25 mouse cellular contexts compared by ENCODE assay signal in genomic region chr1:128723843-128724242, GRCm38 (mm10).
DNase-seq lines count a peak whose midpoint lies in the region; ATAC-seq and TF ChIP-seq lines count a peak whose summit lies in the region.
"Had no signal": no experiment of that assay in that cellular context is flagged by ENCODE, and none has a peak within 500 bp of the region (broad histone marks: within the 10 kb centered on the region; RNA-seq: fewer than 3 reads in every experiment).

No protein-coding gene starts in this region.

- no peaks in the 10 kb centered on the region for H3K9me3 ChIP-seq in kidney, embryonic 14.5 days (ENCODE audit: control insufficient read depth, low read length)
- H3K9me3 ChIP-seq: embryonic facial prominence, embryonic 15.5 days; forebrain, embryonic 10.5 days; hindbrain, embryonic 12.5 days had no signal

- no peak overlapping the region for H3K4me2 ChIP-seq in kidney, embryonic 14.5 days (replicated peaks; ENCODE audit: low read depth, low read length)
- H3K4me2 ChIP-seq: embryonic facial prominence, embryonic 15.5 days; hindbrain, embryonic 12.5 days had no signal

- no peak for ATAC-seq in kidney, embryonic 14.5 days (ENCODE audit: low FRiP score, low TSS enrichment)
- ATAC-seq: activated CD4-positive, CD25-positive, alpha-beta regulatory T cell, adult 4 months; forebrain, embryonic 14.5 days; hindbrain, postnatal 0 days; Patski had no signal

- no peak overlapping the region for H3K4me3 ChIP-seq in kidney, embryonic 14.5 days (ENCODE audit: low read length)
- H3K4me3 ChIP-seq in bone marrow macrophage, adult 2 months (ENCODE audit: insufficient read depth, low read length): no peak overlapping the region
- H3K4me3 ChIP-seq: embryonic facial prominence, embryonic 15.5 days; erythroblast, embryonic 14.5 days; forebrain, embryonic 10.5 days; gastrocnemius, adult 2 months; hindbrain, embryonic 12.5 days had no signal

- H3K4me1 ChIP-seq in kidney, embryonic 14.5 days (ENCODE audit: control insufficient read depth, insufficient read depth, low read length): no peaks in the 10 kb centered on the region
- H3K4me1 ChIP-seq in bone marrow macrophage, adult 2 months (ENCODE audit: control insufficient read depth, insufficient read depth, low read length): peaks cover 33% of the 10 kb centered on the region
- H3K4me1 ChIP-seq: embryonic facial prominence, embryonic 15.5 days; forebrain, embryonic 10.5 days; hindbrain, embryonic 12.5 days had no signal

- H3K27me3 ChIP-seq in kidney, embryonic 14.5 days (ENCODE audit: control insufficient read depth, insufficient read depth, low read length): no peaks in the 10 kb centered on the region
- no peaks in the 10 kb centered on the region for H3K27me3 ChIP-seq in splenic B cell, adult 2 months (ENCODE audit: control insufficient read depth, insufficient read depth, low read length, poor library complexity, severe bottlenecking)
- H3K27me3 ChIP-seq: embryonic facial prominence, embryonic 15.5 days; hindbrain, embryonic 12.5 days; Patski had no signal

- no peak overlapping the region for H3K9ac ChIP-seq in kidney, embryonic 14.5 days (ENCODE audit: low read depth, low read length)
- H3K9ac ChIP-seq: embryonic facial prominence, embryonic 15.5 days; hindbrain, embryonic 12.5 days had no signal

- no peaks in the 10 kb centered on the region for H3K36me3 ChIP-seq in kidney, embryonic 14.5 days (ENCODE audit: control insufficient read depth, insufficient read depth, low read length)
- no peaks in the 10 kb centered on the region for H3K36me3 ChIP-seq in splenic B cell, adult 2 months (ENCODE audit: control insufficient read depth, insufficient read depth, low read length, poor library complexity, severe bottlenecking)
- H3K36me3 ChIP-seq: embryonic facial prominence, embryonic 15.5 days; forebrain, embryonic 10.5 days; hindbrain, embryonic 12.5 days had no signal

- DNase-seq in kidney, adult 18-20 months: peak; percentile 36
- no peak for DNase-seq in kidney, postnatal 14 days
- DNase-seq in kidney, postnatal 25 days: peak; percentile 59 to 62
- DNase-seq in splenic B cell, adult 2 months (ENCODE audit: low read depth, low spot score): peak; percentile 40
- no peak for DNase-seq in thymus, postnatal 0 days (ENCODE audit: low spot score)
- DNase-seq in lung, postnatal 25 days (ENCODE audit: low spot score): no peak
- DNase-seq: adrenal gland, adult 2 months; adrenal gland, postnatal 25 days; cerebellum, adult 8-10 months; cerebellum, postnatal 14 days; embryo, embryonic 11 days; gastrocnemius, adult 2 months; gastrocnemius, postnatal 25 days; heart, postnatal 10 days; heart, postnatal 4 days had no signal

- no peak overlapping the region for H3K27ac ChIP-seq in kidney, embryonic 14.5 days (ENCODE audit: low read depth, low read length)
- peak overlapping the region; percentile 84 for H3K27ac ChIP-seq in bone marrow macrophage, adult 2 months (ENCODE audit: insufficient read depth, low read depth, low read length)
- H3K27ac ChIP-seq: embryonic facial prominence, embryonic 15.5 days; forebrain, embryonic 10.5 days; gastrocnemius, adult 2 months; hindbrain, embryonic 12.5 days; hindbrain, postnatal 0 days had no signal

- no peak for TF ChIP-seq POLR2A in bone marrow macrophage, adult 2 months (IDR thresholded peaks at IDR 0.05; ENCODE audit: borderline replicate concordance, low read depth, low read length)

- 31% methylated on average over 3 of the region's 3 CpGs for WGBS in kidney, embryonic 14.5 days

- TF ChIP-seq CTCF in bone marrow macrophage, adult 2 months (IDR thresholded peaks at IDR 0.05; ENCODE audit: low read depth, low read length): no peak

Comparison
In these comparisons a context has a peak if more than half of its experiments do, and no peak if none do; other contexts are left out.
1. DNase-seq: peak in kidney, adult 18-20 months (single experiment), kidney, postnatal 25 days (2 of 2) and splenic B cell, adult 2 months (single experiment); none in kidney, postnatal 14 days (single experiment), thymus, postnatal 0 days (single experiment) and lung, postnatal 25 days (single experiment).